Mouse (Mus musculus) midbrain, embryonic 11.5 days (tissue): Measurements from ENCODE around the gene Tgfbr1. TPM values are rescaled to one million over a fixed set of nuclear protein-coding genes. Genes with fewer than 3 reads are reported as not detected.
"Not testable (repeated sequence)": the region's sequence is repeated elsewhere in the genome, so short reads cannot be mapped to it uniquely, and the experiment has no call there.

ENCODE experiments used
- ATAC-seq: fragments of 200-750 bp; cut with Nextera tagmentation; 2 replicates; pipeline ENCODE4 v1.8.0; 2017; ENCODE audit warnings: moderate TSS enrichment, moderate library complexity; ENCODE audit not compliant: low FRiP score
- DNase-seq: peaks from one replicate; pipeline ENCODE4 v3.0.0; 2015; ENCODE audit warnings: low spot score; ENCODE audit errors: missing footprints
- H3K27ac ChIP-seq: fragments of 300-500 bp; sonication (generic); 2 replicates; pipeline ENCODE4 v1.5.1; 2014; ENCODE audit warnings: low read depth, low read length
- H3K27me3 ChIP-seq: fragments of 300-500 bp; sonication (generic); 2 replicates; pipeline ENCODE4 v1.6.1; 2014; ENCODE audit warnings: mild to moderate bottlenecking, low read length, moderate library complexity, mixed read lengths; ENCODE audit not compliant: control insufficient read depth, insufficient read depth
- H3K36me3 ChIP-seq: fragments of 300-500 bp; sonication (generic); 2 replicates; pipeline ENCODE4 v1.6.1; 2014; ENCODE audit warnings: mild to moderate bottlenecking, low read length, moderate library complexity, mixed read lengths; ENCODE audit not compliant: control insufficient read depth, insufficient read depth
- H3K4me1 ChIP-seq: fragments of 300-500 bp; sonication (generic); 2 replicates; pipeline ENCODE4 v1.6.1; 2014; ENCODE audit warnings: low read length; ENCODE audit not compliant: control insufficient read depth, insufficient read depth
- H3K4me2 ChIP-seq: fragments of 300-500 bp; sonication (generic); 2 replicates; pipeline ENCODE4 v1.6.1; 2014; ENCODE audit warnings: mild to moderate bottlenecking, moderate library complexity
- H3K4me3 ChIP-seq: fragments of 300-500 bp; sonication (generic); 2 replicates; pipeline ENCODE4 v1.5.1; 2014; ENCODE audit warnings: low read depth, low read length
- H3K9ac ChIP-seq: fragments of 300-500 bp; sonication (generic); 2 replicates; pipeline ENCODE4 v1.6.1; 2014; ENCODE audit warnings: low read length
- H3K9me3 ChIP-seq: fragments of 300-500 bp; sonication (generic); 2 replicates; pipeline ENCODE4 v1.6.1; 2016; ENCODE audit warnings: low read length; ENCODE audit not compliant: control insufficient read depth
- WGBS: fragments of 180-500 bp; shearing (Covaris S2); extraction: QIAGEN DNeasy Blood & Tissue Kit; methylation state at CpG from one replicate; pipeline ENCODE4 v1.1.7; 2014; 5-methylcytosine and 5-hydroxymethylcytosine counted together
- polyA plus RNA-seq: library from polyadenylated mRNA; unstranded; fragments of >200 nt; fragmentation: Nextera tagmentation; extraction: Ambion mirVana; gene quantifications from 2 replicates; pipeline ENCODE4 v1.2.1, GENCODE M21; 2014

Gene Tgfbr1
- polyA plus RNA-seq, 1 experiment from 2014 or later = 121 TPM

DNA sequence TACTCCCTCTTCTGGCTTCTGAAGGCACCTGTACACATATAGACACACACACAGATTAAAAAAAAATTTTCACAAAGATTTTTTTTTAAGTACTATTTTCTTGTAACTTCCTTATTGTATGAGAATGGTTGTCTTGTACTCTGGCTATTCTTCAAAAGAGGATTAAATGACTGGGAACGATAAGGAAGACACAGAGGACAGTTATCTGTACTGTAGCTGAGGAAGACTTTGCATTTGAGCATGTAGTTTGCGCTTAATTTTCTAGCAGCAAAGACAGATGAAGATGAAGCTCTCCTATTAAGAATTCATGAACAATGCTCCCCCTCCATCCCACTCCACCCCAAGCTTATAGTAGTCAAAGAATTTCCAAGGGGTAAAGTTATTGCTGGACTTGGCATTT lies 9.6 kb downstream of the Tgfbr1 start:
- 94% methylated on average over 2 of the region's 2 CpGs for WGBS
- Histone ChIP-seq H3K27ac (no peak overlapping the region), H3K27me3 (no peaks in the 10 kb centered on the region), H3K4me2 (no peak overlapping the region), H3K4me1 (no peaks in the 10 kb centered on the region), H3K9me3 (no peaks in the 10 kb centered on the region), H3K9ac (no peak overlapping the region), H3K4me3 (no peak overlapping the region), H3K36me3 (no peaks in the 10 kb centered on the region)
- DNase-seq (no peak), ATAC-seq (no peak)

GRCm38 (mm10) chr4:47363134-47363533 lies 10.1 kb downstream of the Tgfbr1 start:
- no peak overlapping the region for H3K9ac ChIP-seq
- H3K4me1 ChIP-seq = no peaks in the 10 kb centered on the region
- no peaks in the 10 kb centered on the region for H3K27me3 ChIP-seq
- no peak overlapping the region for H3K4me3 ChIP-seq
- 74% methylated on average over 3 of the region's 3 CpGs for WGBS
- no peaks in the 10 kb centered on the region for H3K9me3 ChIP-seq
- DNase-seq = peak; percentile 76
- H3K36me3 ChIP-seq = no peaks in the 10 kb centered on the region
- no peak overlapping the region for H3K27ac ChIP-seq
- ATAC-seq = no peak
- no peak overlapping the region for H3K4me2 ChIP-seq

- ATAC-seq = no peak
Observed at GRCm38 (mm10) chr4:47368717-47369116, 15.7 kb downstream of the Tgfbr1 start.

GRCm38 (mm10) chr4:47378716-47379115 lies 25.7 kb downstream of the Tgfbr1 start:
- Histone ChIP-seq H3K9me3 (no peaks in the 10 kb centered on the region), H3K4me2 (no peak overlapping the region), H3K4me1 (no peaks in the 10 kb centered on the region), H3K9ac (no peak overlapping the region), H3K27ac (no peak overlapping the region), H3K27me3 (no peaks in the 10 kb centered on the region), H3K4me3 (no peak overlapping the region), H3K36me3 (no peaks in the 10 kb centered on the region)
- ATAC-seq (no peak), DNase-seq (no peak)
- WGBS = 90% methylated on average over 1 of the region's 1 CpGs

More at GRCm38 (mm10) chr4:47368717-47369116, 15.7 kb downstream of the Tgfbr1 start:
- no peaks in the 10 kb centered on the region for H3K4me1 ChIP-seq
- DNase-seq = no peak
- H3K27ac ChIP-seq = no peak overlapping the region
- H3K9ac ChIP-seq = no peak overlapping the region
- H3K36me3 ChIP-seq = no peaks in the 10 kb centered on the region
- H3K9me3 ChIP-seq = no peaks in the 10 kb centered on the region
- no peak overlapping the region for H3K4me2 ChIP-seq
- WGBS = 92% methylated on average over 2 of the region's 2 CpGs
- H3K4me3 ChIP-seq = no peak overlapping the region
- H3K27me3 ChIP-seq = no peaks in the 10 kb centered on the region

- H3K9me3 ChIP-seq = no peaks in the 10 kb centered on the region
- peaks cover 5% of the 10 kb centered on the region for H3K36me3 ChIP-seq
- no peak overlapping the region for H3K4me3 ChIP-seq
- no peak overlapping the region for H3K27ac ChIP-seq
- H3K4me2 ChIP-seq = no peak overlapping the region
- no peak overlapping the region for H3K9ac ChIP-seq
- H3K27me3 ChIP-seq = no peaks in the 10 kb centered on the region
- ATAC-seq (no peak), DNase-seq (no peak)
- 65% methylated on average over 1 of the region's 1 CpGs for WGBS
- H3K4me1 ChIP-seq = no peaks in the 10 kb centered on the region
Observed at GRCm38 (mm10) chr4:47382426-47382825, 29.4 kb downstream of the Tgfbr1 start.

DNA sequence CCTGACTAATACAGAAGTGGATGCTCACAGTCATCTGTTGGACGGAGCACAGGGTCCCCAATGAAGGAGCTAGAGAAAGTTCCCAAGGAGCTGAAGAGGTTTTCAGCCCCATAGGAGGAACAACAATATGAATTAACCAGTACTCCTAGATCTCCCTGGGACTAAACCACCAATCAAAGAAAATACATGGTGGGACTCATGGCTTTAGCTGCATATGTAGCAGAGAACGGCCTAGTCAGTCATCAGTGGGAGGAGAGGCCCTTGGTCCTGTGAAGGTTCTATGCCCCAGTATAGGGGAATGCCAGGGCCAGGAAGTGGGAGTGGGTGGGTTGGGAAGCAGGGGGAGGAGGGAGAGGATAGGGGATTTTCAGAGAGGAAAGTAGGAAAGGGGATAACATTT lies 38.9 kb downstream of the Tgfbr1 start:
- not testable (repeated sequence) for H3K4me3 ChIP-seq, H3K27me3 ChIP-seq, H3K27ac ChIP-seq, H3K9me3 ChIP-seq, H3K4me2 ChIP-seq, H3K9ac ChIP-seq, H3K4me1 ChIP-seq, ATAC-seq, H3K36me3 ChIP-seq
- WGBS = 91% methylated on average over 2 of the region's 2 CpGs
- peak; percentile 53 for DNase-seq

DNA sequence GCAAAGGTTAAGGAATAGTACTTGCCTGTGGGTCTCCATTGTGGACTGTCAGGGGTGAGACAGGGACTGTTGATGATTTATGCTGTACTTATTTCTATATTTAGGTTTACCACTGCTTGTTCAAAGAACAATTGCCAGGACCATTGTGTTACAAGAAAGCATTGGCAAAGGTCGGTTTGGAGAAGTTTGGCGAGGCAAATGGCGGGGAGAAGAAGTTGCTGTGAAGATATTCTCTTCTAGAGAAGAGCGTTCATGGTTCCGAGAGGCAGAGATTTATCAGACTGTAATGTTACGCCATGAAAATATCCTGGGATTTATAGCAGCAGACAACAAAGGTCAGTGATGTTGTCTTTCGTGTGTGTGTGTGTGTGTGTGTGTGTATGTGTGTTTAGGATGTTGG lies 43.2 kb downstream of the Tgfbr1 start:
- Histone ChIP-seq H3K9ac (no peak overlapping the region), H3K4me2 (no peak overlapping the region), H3K4me3 (no peak overlapping the region), H3K27ac (no peak overlapping the region), H3K27me3 (no peaks in the 10 kb centered on the region), H3K9me3 (no peaks in the 10 kb centered on the region), H3K36me3 (peaks cover 6% of the 10 kb centered on the region), H3K4me1 (no peaks in the 10 kb centered on the region)
- no peak for ATAC-seq
- DNase-seq = peak; percentile 70
- 97% methylated on average over 7 of the region's 7 CpGs for WGBS

GRCm38 (mm10) chr4:47397951-47398687 lies 45.1 kb downstream of the Tgfbr1 start:
- Histone ChIP-seq H3K27me3 (no peaks in the 10 kb centered on the region), H3K36me3 (peaks cover 6% of the 10 kb centered on the region), H3K4me2 (no peak overlapping the region), H3K27ac (no peak overlapping the region), H3K9ac (no peak overlapping the region), H3K4me3 (no peak overlapping the region), H3K9me3 (no peaks in the 10 kb centered on the region), H3K4me1 (no peaks in the 10 kb centered on the region)
- DNase-seq (peak; percentile 53), ATAC-seq (no peak)
- WGBS = 90% methylated on average over 6 of the region's 6 CpGs

DNA sequence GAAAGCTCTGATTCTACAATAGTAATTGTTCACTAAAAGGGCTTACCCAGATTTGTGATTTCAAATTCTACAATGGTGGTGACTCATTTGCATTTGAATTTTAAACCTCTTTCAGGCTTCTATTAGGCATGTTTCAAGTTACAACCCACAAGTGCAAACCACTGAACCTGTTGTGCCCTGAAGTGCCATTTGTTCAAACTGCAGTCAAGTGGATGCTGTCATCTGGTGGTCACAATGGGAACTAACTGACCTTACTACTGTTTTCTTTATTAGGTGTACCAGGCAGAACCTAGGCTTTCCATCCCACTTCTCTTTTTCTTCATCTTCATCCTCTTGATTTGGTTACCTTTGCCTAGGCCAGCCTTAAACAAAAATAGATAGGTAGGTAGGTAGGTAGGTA lies 46.8 kb downstream of the Tgfbr1 start:
- DNase-seq (no peak), ATAC-seq (no peak)
- Histone ChIP-seq H3K4me3 (no peak overlapping the region), H3K4me1 (no peaks in the 10 kb centered on the region), H3K9me3 (no peaks in the 10 kb centered on the region), H3K9ac (no peak overlapping the region), H3K4me2 (no peak overlapping the region), H3K36me3 (peaks cover 6% of the 10 kb centered on the region), H3K27ac (no peak overlapping the region), H3K27me3 (no peaks in the 10 kb centered on the region)
